Mouse (Mus musculus) monocyte, adult 59 days (primary cell): ENCODE measurements around the gene Tbkbp1. TPM values are rescaled to one million over a fixed set of nuclear protein-coding genes. Genes with fewer than 3 reads are reported as not detected.

ENCODE experiments used
- total RNA-seq, 2 experiments: library from RNA; stranded (reverse); gene quantifications; one replicate each; pipeline ENCODE4 v1.2.4; 2023

The Tbkbp1 gene
- 10 to 100 TPM; 46.7 to 50.4 TPM for total RNA-seq

GRCm38 (mm10) chr11:97151343-97151801 is at the start of gene Tbkbp1:
Tbkbp1 (minus strand) TSS chr11:97151495.

GRCm38 (mm10) chr11:97187764-97188642 is 36.7 kb upstream of the Tbkbp1 start, which contains the start of gene Kpnb1:
Kpnb1 (minus strand) TSS chr11:97187881.

GRCm38 (mm10) chr11:97114671-97115601 is 36.4 kb downstream of the Tbkbp1 start, which contains the start of gene Tbx21:
Tbx21 (minus strand) TSS chr11:97115331.

Other genes with a start within 250 kb of the Tbkbp1 start
- 10 to 100 TPM; 48.2 to 51.0 TPM for gene Cdk5rap3, start 235.0 kb downstream of the Tbkbp1 start, total RNA-seq
- not detected for gene Prr15l, start 223.4 kb downstream of the Tbkbp1 start, total RNA-seq
- gene Pnpo, start 207.5 kb downstream of the Tbkbp1 start, total RNA-seq = 10 to 100 TPM; 23.0 to 23.8 TPM
- gene Sp2, start 168.5 kb downstream of the Tbkbp1 start, total RNA-seq = 10 to 100 TPM; 35.9 to 41.8 TPM
- not detected for gene Sp6, start 138.1 kb downstream of the Tbkbp1 start, total RNA-seq
- 1 to 10 TPM in 1 of 2 experiments, under 1 TPM in 1; 0.67 to 1.5 TPM for gene Scrn2, start 121.6 kb downstream of the Tbkbp1 start, total RNA-seq
- gene Lrrc46, start 110.1 kb downstream of the Tbkbp1 start, total RNA-seq = not detected
- 10 to 100 TPM; 38.5 to 41.1 TPM for gene Mrpl10, start 109.9 kb downstream of the Tbkbp1 start, total RNA-seq
- 10 to 100 TPM; 12.7 to 17.6 TPM for gene Osbpl7, start 100.9 kb downstream of the Tbkbp1 start, total RNA-seq
- under 1 TPM in 1 of 2 experiments, not detected in 1; 0.21 TPM for gene Tbx21, start 36.2 kb downstream of the Tbkbp1 start, total RNA-seq
- gene Kpnb1, start 36.4 kb upstream of the Tbkbp1 start, total RNA-seq = 10 to 100 TPM; 89.2 to 95.8 TPM
- gene Npepps, start 129.1 kb upstream of the Tbkbp1 start, total RNA-seq = 10 to 100 TPM; 59.1 to 59.2 TPM
- 10 to 100 TPM; 10.5 to 11.5 TPM for gene Mrpl45, start 164.2 kb upstream of the Tbkbp1 start, total RNA-seq
- gene Gpr179, start 200.6 kb upstream of the Tbkbp1 start, total RNA-seq = not detected
- gene Socs7, start 211.1 kb upstream of the Tbkbp1 start, total RNA-seq = 10 to 100 TPM; 17.2 to 21.1 TPM